Mouse (Mus musculus): ENCODE results near the gene Mxra7. TPM values are rescaled to one million over a fixed set of nuclear protein-coding genes. Genes with fewer than 3 reads are reported as not detected.

Mxra7 gene
- polyA plus RNA-seq, 1 experiment: 126 TPM

- Histone ChIP-seq H3ac (ENCODE audit: control insufficient read depth, insufficient read length) (peak overlapping the region; percentile 76), H3K36me3 (ENCODE audit: control insufficient read depth, insufficient read depth) (peaks cover 33% of the 10 kb centered on the region), H3K27me3 (ENCODE audit: control insufficient read depth, insufficient read depth, insufficient read length) (no peaks in the 10 kb centered on the region), H3K4me3 (peak overlapping the region; percentile 93), H3K4me2 (ENCODE audit: low read depth) (peak overlapping the region; percentile 98), H3K79me2 (ENCODE audit: control insufficient read depth, insufficient read depth) (peaks cover 55% of the 10 kb centered on the region)
- TF ChIP-seq MYOG (IDR thresholded peaks at IDR 0.05; ENCODE audit: control insufficient read depth in 1 of 3, insufficient read depth in 1 of 3, insufficient read length in 2 of 3, low read depth in 2 of 3) (peak in 1 of 3 experiments; percentile 27), POLR2AphosphoS2 (IDR thresholded peaks at IDR 0.05; ENCODE audit: insufficient read length, low read depth) (no peak), E2F4 (IDR thresholded peaks at IDR 0.05; ENCODE audit: insufficient read depth) (no peak), CEBPB (IDR thresholded peaks at IDR 0.05; ENCODE audit: insufficient read depth, poor library complexity, severe bottlenecking) (no peak), SRF (IDR thresholded peaks at IDR 0.05; ENCODE audit: control insufficient read depth, insufficient read length, low read depth) (peak; percentile 92), MYOD1 (IDR thresholded peaks at IDR 0.05; ENCODE audit: control insufficient read depth in 1 of 3, insufficient read length in 2 of 3, low read depth in 2 of 3) (peak in 1 of 3 experiments; percentile 7), TCF3 (IDR thresholded peaks at IDR 0.05; ENCODE audit: insufficient read length, low read depth) (no peak), MAX (IDR thresholded peaks at IDR 0.05; ENCODE audit: low read depth) (no peak), POLR2A (IDR thresholded peaks at IDR 0.05; ENCODE audit: insufficient read length, low read depth) (peak; percentile 79), REST (IDR thresholded peaks at IDR 0.05; ENCODE audit: insufficient read depth, insufficient read length) (no peak), USF1 (IDR thresholded peaks at IDR 0.05; ENCODE audit: low read depth) (no peak), TCF12 (IDR thresholded peaks at IDR 0.05; ENCODE audit: insufficient read depth, poor library complexity, severe bottlenecking) (no peak)
Measured at GRCm38 (mm10) chr11:116842531-116843260, 14.8 kb upstream of the Mxra7 start.

GRCm38 (mm10) chr11:116840748-116841147 lies 12.9 kb upstream of the Mxra7 start:
- H3K27me3 ChIP-seq (ENCODE audit: control insufficient read depth, insufficient read depth, insufficient read length): no peaks in the 10 kb centered on the region

GRCm38 (mm10) chr11:116839601-116840000 lies 11.8 kb upstream of the Mxra7 start:
- Histone ChIP-seq H3K27me3 (ENCODE audit: control insufficient read depth, insufficient read depth, insufficient read length) (no peaks in the 10 kb centered on the region), H3K4me3 (no peak overlapping the region), H3K36me3 (ENCODE audit: control insufficient read depth, insufficient read depth) (peaks cover 48% of the 10 kb centered on the region), H3K79me2 (ENCODE audit: control insufficient read depth, insufficient read depth) (peaks cover 53% of the 10 kb centered on the region), H3K4me2 (ENCODE audit: low read depth) (peak overlapping the region; percentile 98), H3ac (ENCODE audit: control insufficient read depth, insufficient read length) (no peak overlapping the region)
- no peak for TF ChIP-seq CEBPB (IDR thresholded peaks at IDR 0.05; ENCODE audit: insufficient read depth, poor library complexity, severe bottlenecking)
- no peak for TF ChIP-seq MYOG (IDR thresholded peaks at IDR 0.05; ENCODE audit: control insufficient read depth in 1 of 3, insufficient read depth in 1 of 3, insufficient read length in 2 of 3, low read depth in 2 of 3)
- TF ChIP-seq E2F4 (IDR thresholded peaks at IDR 0.05; ENCODE audit: insufficient read depth): no peak
- TF ChIP-seq TCF3 (IDR thresholded peaks at IDR 0.05; ENCODE audit: insufficient read length, low read depth): no peak
- TF ChIP-seq USF1 (IDR thresholded peaks at IDR 0.05; ENCODE audit: low read depth): no peak

More at GRCm38 (mm10) chr11:116840748-116841147, 12.9 kb upstream of the Mxra7 start:
- H3K4me2 ChIP-seq (ENCODE audit: low read depth): peak overlapping the region; percentile 98
- H3K4me3 ChIP-seq: peak overlapping the region; percentile 93
- no peak overlapping the region for H3ac ChIP-seq (ENCODE audit: control insufficient read depth, insufficient read length)
- peaks cover 56% of the 10 kb centered on the region for H3K79me2 ChIP-seq (ENCODE audit: control insufficient read depth, insufficient read depth)
- peaks cover 42% of the 10 kb centered on the region for H3K36me3 ChIP-seq (ENCODE audit: control insufficient read depth, insufficient read depth)
- TF ChIP-seq MYOD1 (IDR thresholded peaks at IDR 0.05; ENCODE audit: control insufficient read depth in 1 of 3, insufficient read length in 2 of 3, low read depth in 2 of 3): no peak
- TF ChIP-seq POLR2A (IDR thresholded peaks at IDR 0.05; ENCODE audit: insufficient read length, low read depth): no peak
- no peak for TF ChIP-seq REST (IDR thresholded peaks at IDR 0.05; ENCODE audit: insufficient read depth, insufficient read length)
- no peak for TF ChIP-seq TCF3 (IDR thresholded peaks at IDR 0.05; ENCODE audit: insufficient read length, low read depth)
- no peak for TF ChIP-seq POLR2AphosphoS2 (IDR thresholded peaks at IDR 0.05; ENCODE audit: insufficient read length, low read depth)
- TF ChIP-seq E2F4 (IDR thresholded peaks at IDR 0.05; ENCODE audit: insufficient read depth): no peak
- TF ChIP-seq SRF (IDR thresholded peaks at IDR 0.05; ENCODE audit: control insufficient read depth, insufficient read length, low read depth): no peak

GRCm38 (mm10) chr11:116838936-116839335 lies 11.1 kb upstream of the Mxra7 start:
- no peak for TF ChIP-seq E2F4 (IDR thresholded peaks at IDR 0.05; ENCODE audit: insufficient read depth)
- no peak for TF ChIP-seq POLR2AphosphoS2 (IDR thresholded peaks at IDR 0.05; ENCODE audit: insufficient read length, low read depth)
- no peak for TF ChIP-seq POLR2A (IDR thresholded peaks at IDR 0.05; ENCODE audit: insufficient read length, low read depth)
- TF ChIP-seq REST (IDR thresholded peaks at IDR 0.05; ENCODE audit: insufficient read depth, insufficient read length): no peak
- TF ChIP-seq MYOD1 (IDR thresholded peaks at IDR 0.05; ENCODE audit: control insufficient read depth in 1 of 3, insufficient read length in 2 of 3, low read depth in 2 of 3): peak in 1 of 3 experiments; percentile 34
- TF ChIP-seq MYOG (IDR thresholded peaks at IDR 0.05; ENCODE audit: control insufficient read depth in 1 of 3, insufficient read depth in 1 of 3, insufficient read length in 2 of 3, low read depth in 2 of 3): peak in 2 of 3 experiments; percentile 22 to 32
- no peak for TF ChIP-seq CEBPB (IDR thresholded peaks at IDR 0.05; ENCODE audit: insufficient read depth, poor library complexity, severe bottlenecking)
- H3K4me3 ChIP-seq: no peak overlapping the region
- H3K36me3 ChIP-seq (ENCODE audit: control insufficient read depth, insufficient read depth): peaks cover 49% of the 10 kb centered on the region

GRCm38 (mm10) chr11:116837441-116837840 lies 9.6 kb upstream of the Mxra7 start:
- no peak overlapping the region for H3K4me3 ChIP-seq
- no peak overlapping the region for H3K4me2 ChIP-seq (ENCODE audit: low read depth)
- H3K79me2 ChIP-seq (ENCODE audit: control insufficient read depth, insufficient read depth): peaks cover 44% of the 10 kb centered on the region
- H3K27me3 ChIP-seq (ENCODE audit: control insufficient read depth, insufficient read depth, insufficient read length): no peaks in the 10 kb centered on the region
- peaks cover 58% of the 10 kb centered on the region for H3K36me3 ChIP-seq (ENCODE audit: control insufficient read depth, insufficient read depth)
- H3ac ChIP-seq (ENCODE audit: control insufficient read depth, insufficient read length): no peak overlapping the region
- TF ChIP-seq TCF12 (IDR thresholded peaks at IDR 0.05; ENCODE audit: insufficient read depth, poor library complexity, severe bottlenecking) (no peak), SRF (IDR thresholded peaks at IDR 0.05; ENCODE audit: control insufficient read depth, insufficient read length, low read depth) (no peak), POLR2AphosphoS2 (IDR thresholded peaks at IDR 0.05; ENCODE audit: insufficient read length, low read depth) (no peak), E2F4 (IDR thresholded peaks at IDR 0.05; ENCODE audit: insufficient read depth) (no peak), CEBPB (IDR thresholded peaks at IDR 0.05; ENCODE audit: insufficient read depth, poor library complexity, severe bottlenecking) (no peak), MYOD1 (IDR thresholded peaks at IDR 0.05; ENCODE audit: control insufficient read depth in 1 of 3, insufficient read length in 2 of 3, low read depth in 2 of 3) (no peak)

More at GRCm38 (mm10) chr11:116838936-116839335, 11.1 kb upstream of the Mxra7 start:
- peaks cover 47% of the 10 kb centered on the region for H3K79me2 ChIP-seq (ENCODE audit: control insufficient read depth, insufficient read depth)
- H3K4me2 ChIP-seq (ENCODE audit: low read depth): no peak overlapping the region
- H3ac ChIP-seq (ENCODE audit: control insufficient read depth, insufficient read length): no peak overlapping the region
- H3K27me3 ChIP-seq (ENCODE audit: control insufficient read depth, insufficient read depth, insufficient read length): no peaks in the 10 kb centered on the region
